Mouse (Mus musculus) liver, embryonic 11.5 days (tissue): ENCODE measurements around the gene Als2cr12. TPM values are rescaled to one million over a fixed set of nuclear protein-coding genes. Genes with fewer than 3 reads are reported as not detected.
A peak's percentile ranks its signal among the peaks of the same experiment; 100 is the strongest.
"Not testable (repeated sequence)": the region's sequence is repeated elsewhere in the genome, so short reads cannot be mapped to it uniquely, and the experiment has no call there.

ENCODE experiments used
- ATAC-seq: fragments of 200-750 bp; cut with Nextera tagmentation; replicated peaks from 2 replicates; pipeline ENCODE4 v1.8.0; 2017; ENCODE audit warnings: moderate number of reproducible peaks, mild to moderate bottlenecking, moderate TSS enrichment, moderate library complexity; ENCODE audit not compliant: low FRiP score
- DNase-seq: peaks from one replicate; pipeline ENCODE4 v3.0.0-alpha.2; 2017; ENCODE audit warnings: low spot score
- H3K27ac ChIP-seq: fragments of 300-500 bp; sonication (generic); 2 replicates; pipeline ENCODE4 v1.5.1; 2014; ENCODE audit warnings: mild to moderate bottlenecking, low read depth, low read length, control low read depth
- H3K27me3 ChIP-seq: fragments of 300-500 bp; sonication (generic); replicated peaks from 2 replicates; pipeline ENCODE4 v1.6.1; 2014; ENCODE audit warnings: low read length, mixed read lengths; ENCODE audit not compliant: control insufficient read depth, insufficient read depth
- H3K36me3 ChIP-seq: fragments of 300-500 bp; sonication (generic); 2 replicates; pipeline ENCODE4 v1.6.1; 2014; ENCODE audit warnings: mild to moderate bottlenecking, low read length, moderate library complexity, mixed read lengths; ENCODE audit not compliant: control insufficient read depth, insufficient read depth
- H3K4me1 ChIP-seq: fragments of 300-500 bp; sonication (generic); replicated peaks from 2 replicates; pipeline ENCODE4 v1.6.1; 2014; ENCODE audit warnings: low read length, mixed read lengths; ENCODE audit not compliant: control insufficient read depth, insufficient read depth
- H3K4me2 ChIP-seq: fragments of 300-500 bp; sonication (generic); 2 replicates; pipeline ENCODE4 v1.6.1; 2014; ENCODE audit warnings: mild to moderate bottlenecking, control low read depth, moderate library complexity
- H3K4me3 ChIP-seq: fragments of 300-500 bp; sonication (generic); 2 replicates; pipeline ENCODE4 v1.5.1; 2014; ENCODE audit warnings: low read depth, low read length, control low read depth
- H3K9ac ChIP-seq: fragments of 300-500 bp; sonication (generic); 2 replicates; pipeline ENCODE4 v1.6.1; 2014; ENCODE audit warnings: low read depth, low read length, control low read depth
- H3K9me3 ChIP-seq: fragments of 300-500 bp; sonication (generic); 2 replicates; pipeline ENCODE4 v1.6.1; 2016; ENCODE audit warnings: low read length, inconsistent platforms, mixed read lengths; ENCODE audit not compliant: control insufficient read depth
- WGBS: fragments of 180-500 bp; shearing (Covaris S2); extraction: QIAGEN DNeasy Blood & Tissue Kit; methylation state at CpG from one replicate; pipeline ENCODE4 v1.1.7; 2014; 5-methylcytosine and 5-hydroxymethylcytosine counted together
- polyA plus RNA-seq: library from polyadenylated mRNA; unstranded; fragments of >200 nt; fragmentation: Nextera tagmentation; extraction: Ambion mirVana; gene quantifications from 2 replicates; pipeline ENCODE4 v1.2.1, GENCODE M21; 2014

Als2cr12 gene
- not detected in 2 replicates for polyA plus RNA-seq

- H3K9ac ChIP-seq, H3K9me3 ChIP-seq, H3K4me1 ChIP-seq, ATAC-seq, H3K27me3 ChIP-seq, H3K36me3 ChIP-seq, H3K4me2 ChIP-seq, DNase-seq, H3K4me3 ChIP-seq, H3K27ac ChIP-seq: not testable (repeated sequence)
- 83% methylated on average over 4 of the region's 4 CpGs for WGBS
These were observed at the start of gene Als2cr12 for GRCm38 (mm10) chr1:58695810-58696209. Gene Als2cr12 (minus strand): TSS chr1:58695989.

GRCm38 (mm10) chr1:58744645-58745044, 48.9 kb upstream of the Als2cr12 start:
- WGBS = 93% methylated on average over 7 of the region's 7 CpGs
- no peak overlapping the region for H3K4me2 ChIP-seq
- H3K4me1 ChIP-seq = peaks cover 6% of the 10 kb centered on the region
- no peaks in the 10 kb centered on the region for H3K9me3 ChIP-seq
- H3K4me3 ChIP-seq = no peak overlapping the region
- no peaks in the 10 kb centered on the region for H3K27me3 ChIP-seq
- DNase-seq = no peak
- H3K27ac ChIP-seq = no peak overlapping the region
- no peak for ATAC-seq
- H3K36me3 ChIP-seq = peaks cover 45% of the 10 kb centered on the region
- H3K9ac ChIP-seq = no peak overlapping the region

GRCm38 (mm10) chr1:58743252-58743651, 47.5 kb upstream of the Als2cr12 start:
- WGBS = 49% methylated on average over 6 of the region's 6 CpGs
- no peaks in the 10 kb centered on the region for H3K27me3 ChIP-seq
- H3K4me1 ChIP-seq = peaks cover 6% of the 10 kb centered on the region
- peak overlapping the region; percentile 74 for H3K27ac ChIP-seq
- H3K36me3 ChIP-seq = peaks cover 36% of the 10 kb centered on the region
- H3K4me3 ChIP-seq = no peak overlapping the region
- no peak overlapping the region for H3K9ac ChIP-seq
- peak; percentile 76 for ATAC-seq
- H3K9me3 ChIP-seq = no peaks in the 10 kb centered on the region
- DNase-seq = no peak
- peak overlapping the region; percentile 40 for H3K4me2 ChIP-seq

- no peaks in the 10 kb centered on the region for H3K9me3 ChIP-seq
- peak; percentile 2; the same call in 1 of the 2 replicates for ATAC-seq
- peaks cover 32% of the 10 kb centered on the region for H3K36me3 ChIP-seq
- H3K4me3 ChIP-seq = no peak overlapping the region
- no peaks in the 10 kb centered on the region for H3K27me3 ChIP-seq
- peaks cover 6% of the 10 kb centered on the region for H3K4me1 ChIP-seq
- 51% methylated on average over 5 of the region's 5 CpGs for WGBS
- DNase-seq = no peak
- peak overlapping the region; percentile 40 for H3K4me2 ChIP-seq
- H3K27ac ChIP-seq = peak overlapping the region; percentile 64; the same call in 1 of the 2 replicates
- no peak overlapping the region for H3K9ac ChIP-seq
These were observed 46.8 kb upstream of the Als2cr12 start for GRCm38 (mm10) chr1:58742571-58743021.

- H3K36me3 ChIP-seq = peaks cover 21% of the 10 kb centered on the region
- no peak overlapping the region for H3K4me3 ChIP-seq
- no peak for ATAC-seq
- H3K9me3 ChIP-seq = no peaks in the 10 kb centered on the region
- H3K9ac ChIP-seq = no peak overlapping the region
- peaks cover 6% of the 10 kb centered on the region for H3K4me1 ChIP-seq
- WGBS = 89% methylated on average over 7 of the region's 7 CpGs
- no peak for DNase-seq
- H3K4me2 ChIP-seq = no peak overlapping the region
- H3K27ac ChIP-seq = no peak overlapping the region
- H3K27me3 ChIP-seq = no peaks in the 10 kb centered on the region
These were observed 43.7 kb upstream of the Als2cr12 start for GRCm38 (mm10) chr1:58739529-58739928.

- Histone ChIP-seq H3K27me3 (no peaks in the 10 kb centered on the region), H3K4me1 (no peaks in the 10 kb centered on the region; the same call in 1 of the 2 replicates), H3K36me3 (peaks cover 21% of the 10 kb centered on the region), H3K4me3 (no peak overlapping the region), H3K9ac (no peak overlapping the region), H3K4me2 (no peak overlapping the region), H3K27ac (no peak overlapping the region), H3K9me3 (no peaks in the 10 kb centered on the region)
- no peak for ATAC-seq
- DNase-seq = no peak
- WGBS = 95% methylated on average over 22 of the region's 22 CpGs
These were observed 41.2 kb upstream of the Als2cr12 start for GRCm38 (mm10) chr1:58736968-58737367.

- ATAC-seq = no peak
- no peak for DNase-seq
- H3K9ac ChIP-seq = no peak overlapping the region
- H3K9me3 ChIP-seq = no peaks in the 10 kb centered on the region
- H3K27me3 ChIP-seq = no peaks in the 10 kb centered on the region
- WGBS = 86% methylated on average over 7 of the region's 7 CpGs
- H3K4me2 ChIP-seq = no peak overlapping the region
- H3K27ac ChIP-seq = no peak overlapping the region
- H3K4me3 ChIP-seq = no peak overlapping the region
- no peaks in the 10 kb centered on the region; the same call in 1 of the 2 replicates for H3K4me1 ChIP-seq
- H3K36me3 ChIP-seq = peaks cover 22% of the 10 kb centered on the region
These were observed 40.2 kb upstream of the Als2cr12 start for GRCm38 (mm10) chr1:58735962-58736361.

- no peaks in the 10 kb centered on the region; the same call in 1 of the 2 replicates for H3K4me1 ChIP-seq
- 88% methylated on average over 11 of the region's 11 CpGs for WGBS
- H3K27me3 ChIP-seq = no peaks in the 10 kb centered on the region
- H3K4me2 ChIP-seq = no peak overlapping the region
- H3K9ac ChIP-seq = no peak overlapping the region
- H3K9me3 ChIP-seq = no peaks in the 10 kb centered on the region
- H3K4me3 ChIP-seq = no peak overlapping the region
- H3K27ac ChIP-seq = no peak overlapping the region
- peaks cover 19% of the 10 kb centered on the region for H3K36me3 ChIP-seq
- no peak for ATAC-seq
- DNase-seq = no peak
These were observed 38.5 kb upstream of the Als2cr12 start for GRCm38 (mm10) chr1:58734043-58734920.
